Mouse (Mus musculus) embryonic facial prominence, embryonic 12.5 days (tissue): Measurements from ENCODE around the gene Daw1. TPM values are rescaled to one million over a fixed set of nuclear protein-coding genes. Genes with fewer than 3 reads are reported as not detected.

ENCODE experiments used
- ATAC-seq: fragments of 200-750 bp; cut with Nextera tagmentation; 2 replicates; pipeline ENCODE4 v1.8.0; 2017; ENCODE audit not compliant: insufficient number of reproducible peaks, insufficient read depth, low FRiP score, low TSS enrichment
- H3K27ac ChIP-seq: fragments of 300-500 bp; sonication (generic); 2 replicates; pipeline ENCODE4 v1.5.1; 2016; ENCODE audit warnings: mild to moderate bottlenecking
- H3K27me3 ChIP-seq: fragments of 300-500 bp; sonication (generic); 2 replicates; pipeline ENCODE4 v1.6.1; 2016; ENCODE audit warnings: mild to moderate bottlenecking, moderate library complexity
- H3K36me3 ChIP-seq: fragments of 300-500 bp; sonication (generic); 2 replicates; pipeline ENCODE4 v1.6.1; 2016; ENCODE audit warnings: mild to moderate bottlenecking
- H3K4me1 ChIP-seq: fragments of 300-500 bp; sonication (generic); 2 replicates; pipeline ENCODE4 v1.6.1; 2016
- H3K4me2 ChIP-seq: fragments of 300-500 bp; sonication (generic); replicated peaks from 2 replicates; pipeline ENCODE4 v1.6.1; 2016; ENCODE audit warnings: mild to moderate bottlenecking, moderate library complexity
- H3K4me3 ChIP-seq: fragments of 300-500 bp; sonication (generic); 2 replicates; pipeline ENCODE4 v1.5.1; 2016; ENCODE audit warnings: mild to moderate bottlenecking
- H3K9ac ChIP-seq: fragments of 300-500 bp; sonication (generic); 2 replicates; pipeline ENCODE4 v1.6.1; 2016; ENCODE audit warnings: mild to moderate bottlenecking, moderate library complexity
- H3K9me3 ChIP-seq: fragments of 300-500 bp; sonication (generic); 2 replicates; pipeline ENCODE4 v1.6.1; 2016; ENCODE audit warnings: mild to moderate bottlenecking, moderate library complexity
- WGBS: fragments of 180-500 bp; shearing (Covaris S2); methylation state at CpG from one replicate; pipeline ENCODE4 v1.1.7; 2016; 5-methylcytosine and 5-hydroxymethylcytosine counted together
- polyA plus RNA-seq: library from polyadenylated mRNA; unstranded; fragments of >200 nt; fragmentation: Nextera tagmentation; extraction: Ambion mirVana; gene quantifications from 2 replicates; pipeline ENCODE4 v1.2.1, GENCODE M21; 2016

Daw1 gene
- polyA plus RNA-seq: 0.12 TPM in 1 of 2 replicates, not detected in the other

- H3K9ac ChIP-seq: peak within 1 kb of the TSS; percentile 54
- peak; percentile 96 for ATAC-seq
- no peaks in the 10 kb centered on the region for H3K27me3 ChIP-seq
- H3K36me3 ChIP-seq: no peaks in the 10 kb centered on the region
- no peaks in the 10 kb centered on the region for H3K4me1 ChIP-seq
- under 1% methylated on average over 16 of the region's 16 CpGs for WGBS
- H3K4me2 ChIP-seq: peak within 1 kb of the TSS; percentile 60
- H3K9me3 ChIP-seq: no peaks in the 10 kb centered on the region
- H3K27ac ChIP-seq: no peak within 1 kb of the TSS
- H3K4me3 ChIP-seq: peak within 1 kb of the TSS; percentile 54
Observed at GRCm38 (mm10) chr1:83159603-83160002, at the start of gene Daw1. Gene Daw1 (plus strand): TSS chr1:83159752.

- Histone ChIP-seq H3K36me3 (no peaks in the 10 kb centered on the region), H3K27me3 (no peaks in the 10 kb centered on the region), H3K27ac (no peak overlapping the region), H3K9ac (no peak overlapping the region), H3K9me3 (no peaks in the 10 kb centered on the region), H3K4me1 (no peaks in the 10 kb centered on the region), H3K4me3 (no peak overlapping the region), H3K4me2 (no peak overlapping the region)
- ATAC-seq: no peak
Observed at GRCm38 (mm10) chr1:83110992-83111391, 48.6 kb upstream of the Daw1 start.

- no peaks in the 10 kb centered on the region for H3K36me3 ChIP-seq
- no peak overlapping the region for H3K27ac ChIP-seq
- no peak for ATAC-seq
- H3K27me3 ChIP-seq: no peaks in the 10 kb centered on the region
- no peaks in the 10 kb centered on the region for H3K9me3 ChIP-seq
- H3K9ac ChIP-seq: no peak overlapping the region
- 71% methylated on average over 5 of the region's 5 CpGs for WGBS
- no peak overlapping the region for H3K4me2 ChIP-seq
- no peaks in the 10 kb centered on the region for H3K4me1 ChIP-seq
- no peak overlapping the region for H3K4me3 ChIP-seq
Observed at GRCm38 (mm10) chr1:83111726-83112125, 47.8 kb upstream of the Daw1 start.

- H3K27me3 ChIP-seq: no peaks in the 10 kb centered on the region
- no peaks in the 10 kb centered on the region for H3K9me3 ChIP-seq
- no peak within 1 kb of the TSS for H3K9ac ChIP-seq
- ATAC-seq: no peak
- WGBS: 41% methylated on average over 8 of the region's 8 CpGs
- no peaks in the 10 kb centered on the region for H3K36me3 ChIP-seq
- H3K4me3 ChIP-seq: no peak within 1 kb of the TSS
- H3K27ac ChIP-seq: no peak within 1 kb of the TSS
- H3K4me2 ChIP-seq: no peak within 1 kb of the TSS
- H3K4me1 ChIP-seq: no peaks in the 10 kb centered on the region
Observed at GRCm38 (mm10) chr1:83116447-83117137, 43.0 kb upstream of the Daw1 start, which contains the start of gene Ccl20. Gene Ccl20 (plus strand): TSS chr1:83116766.

DNA sequence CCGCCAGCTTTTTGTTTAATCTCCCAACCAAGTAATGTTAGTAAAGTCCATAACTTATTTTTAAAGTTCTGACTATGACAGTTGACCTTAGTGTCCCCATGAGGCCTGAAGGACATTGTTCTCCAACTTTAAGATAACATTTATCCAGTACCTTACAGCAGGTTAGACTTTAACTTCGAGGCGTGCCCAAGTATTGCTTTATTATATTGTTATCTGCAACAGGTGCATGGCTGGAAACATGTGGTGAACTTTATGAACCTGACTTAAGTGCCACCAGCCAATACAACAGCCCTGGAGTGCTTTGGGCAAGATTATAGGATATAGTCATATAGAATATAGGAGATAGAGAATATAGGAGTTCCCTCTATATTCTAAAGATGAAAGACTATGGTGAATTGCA is 42.3 kb upstream of the Daw1 start:
- no peaks in the 10 kb centered on the region for H3K36me3 ChIP-seq
- no peak overlapping the region for H3K4me2 ChIP-seq
- ATAC-seq: no peak
- no peaks in the 10 kb centered on the region for H3K4me1 ChIP-seq
- H3K27me3 ChIP-seq: no peaks in the 10 kb centered on the region
- H3K9ac ChIP-seq: no peak overlapping the region
- no peak overlapping the region for H3K27ac ChIP-seq
- H3K4me3 ChIP-seq: no peak overlapping the region
- WGBS: 92% methylated on average over 3 of the region's 3 CpGs
- H3K9me3 ChIP-seq: no peaks in the 10 kb centered on the region

GRCm38 (mm10) chr1:83117661-83118060 is 41.9 kb upstream of the Daw1 start:
- no peaks in the 10 kb centered on the region for H3K9me3 ChIP-seq
- 86% methylated on average over 7 of the region's 7 CpGs for WGBS
- H3K36me3 ChIP-seq: no peaks in the 10 kb centered on the region
- no peak overlapping the region for H3K4me3 ChIP-seq
- no peaks in the 10 kb centered on the region for H3K4me1 ChIP-seq
- H3K4me2 ChIP-seq: no peak overlapping the region
- no peak overlapping the region for H3K27ac ChIP-seq
- no peak for ATAC-seq
- H3K27me3 ChIP-seq: no peaks in the 10 kb centered on the region
- H3K9ac ChIP-seq: no peak overlapping the region

GRCm38 (mm10) chr1:83119903-83120302 is 39.6 kb upstream of the Daw1 start:
- H3K4me3 ChIP-seq: no peak overlapping the region
- no peak overlapping the region for H3K9ac ChIP-seq
- H3K27ac ChIP-seq: no peak overlapping the region
- H3K9me3 ChIP-seq: no peaks in the 10 kb centered on the region
- no peaks in the 10 kb centered on the region for H3K27me3 ChIP-seq
- no peaks in the 10 kb centered on the region for H3K36me3 ChIP-seq
- no peak for ATAC-seq
- no peaks in the 10 kb centered on the region for H3K4me1 ChIP-seq
- no peak overlapping the region for H3K4me2 ChIP-seq

DNA sequence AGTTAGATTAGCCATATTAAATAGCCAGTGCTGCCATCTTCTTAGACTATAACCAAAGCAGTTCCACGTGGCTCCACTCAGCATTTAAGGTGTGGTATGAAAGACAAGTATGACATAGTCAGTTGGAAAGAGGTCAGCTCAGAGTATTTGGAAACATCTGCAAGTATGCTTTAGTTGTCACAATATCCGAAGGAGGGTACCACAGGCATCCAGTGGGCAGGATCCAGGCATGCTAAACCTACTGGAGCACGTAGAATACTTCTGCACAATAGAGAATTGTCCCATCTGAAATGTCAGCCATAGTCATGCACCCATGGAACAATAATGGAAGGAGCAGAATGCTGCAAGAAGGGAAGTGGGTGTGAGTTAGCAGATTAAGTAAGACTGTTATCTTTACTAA is 39.2 kb upstream of the Daw1 start:
- no peak for ATAC-seq
- Histone ChIP-seq H3K36me3 (no peaks in the 10 kb centered on the region), H3K4me2 (no peak overlapping the region), H3K4me1 (no peaks in the 10 kb centered on the region), H3K27ac (no peak overlapping the region), H3K9me3 (no peaks in the 10 kb centered on the region), H3K9ac (no peak overlapping the region), H3K4me3 (no peak overlapping the region), H3K27me3 (no peaks in the 10 kb centered on the region)
- 79% methylated on average over 3 of the region's 3 CpGs for WGBS

GRCm38 (mm10) chr1:83123201-83123600 is 36.4 kb upstream of the Daw1 start:
- 81% methylated on average over 2 of the region's 2 CpGs for WGBS
- ATAC-seq: no peak
- Histone ChIP-seq H3K9ac (no peak overlapping the region), H3K27ac (no peak overlapping the region), H3K4me1 (no peaks in the 10 kb centered on the region), H3K27me3 (no peaks in the 10 kb centered on the region), H3K36me3 (no peaks in the 10 kb centered on the region), H3K9me3 (no peaks in the 10 kb centered on the region), H3K4me2 (no peak overlapping the region), H3K4me3 (no peak overlapping the region)

GRCm38 (mm10) chr1:83135829-83136228 is 23.7 kb upstream of the Daw1 start:
- no peak overlapping the region for H3K27ac ChIP-seq
- WGBS: 72% methylated on average over 7 of the region's 7 CpGs
- ATAC-seq: no peak

GRCm38 (mm10) chr1:83137847-83138246 is 21.7 kb upstream of the Daw1 start:
- H3K4me1 ChIP-seq: no peaks in the 10 kb centered on the region
- H3K9me3 ChIP-seq: no peaks in the 10 kb centered on the region
- no peak overlapping the region for H3K4me2 ChIP-seq
- H3K36me3 ChIP-seq: no peaks in the 10 kb centered on the region
- no peak for ATAC-seq
- WGBS: 83% methylated on average over 8 of the region's 8 CpGs
- H3K27me3 ChIP-seq: no peaks in the 10 kb centered on the region
- no peak overlapping the region for H3K9ac ChIP-seq
- no peak overlapping the region for H3K27ac ChIP-seq
- H3K4me3 ChIP-seq: no peak overlapping the region

More at GRCm38 (mm10) chr1:83135829-83136228, 23.7 kb upstream of the Daw1 start:
- H3K4me1 ChIP-seq: no peaks in the 10 kb centered on the region
- H3K27me3 ChIP-seq: no peaks in the 10 kb centered on the region
- H3K9ac ChIP-seq: no peak overlapping the region
- H3K9me3 ChIP-seq: no peaks in the 10 kb centered on the region
- H3K4me3 ChIP-seq: no peak overlapping the region
- H3K4me2 ChIP-seq: no peak overlapping the region
- H3K36me3 ChIP-seq: no peaks in the 10 kb centered on the region

DNA sequence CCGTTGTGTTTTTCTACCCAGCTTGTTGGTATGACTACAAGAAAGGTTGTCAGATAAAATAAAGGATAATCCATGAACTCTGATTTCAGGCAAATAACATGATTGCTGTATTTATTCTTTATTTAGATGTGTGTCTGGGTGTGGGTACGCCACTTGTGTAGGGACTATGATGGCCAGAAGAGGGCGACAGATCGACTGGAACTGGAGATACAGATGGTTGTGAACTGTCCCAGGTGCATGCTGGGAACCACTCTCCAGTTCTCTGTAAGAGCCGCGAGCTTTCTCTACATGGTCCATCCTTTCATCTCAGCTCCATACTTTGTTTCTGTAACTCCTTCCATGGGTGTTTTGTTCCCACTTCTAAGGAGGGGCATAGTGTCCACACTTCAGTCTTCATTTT is 20.8 kb upstream of the Daw1 start:
- no peak for ATAC-seq
- Histone ChIP-seq H3K9me3 (no peaks in the 10 kb centered on the region), H3K27ac (no peak overlapping the region), H3K4me3 (no peak overlapping the region), H3K27me3 (no peaks in the 10 kb centered on the region), H3K4me1 (no peaks in the 10 kb centered on the region), H3K4me2 (no peak overlapping the region), H3K36me3 (no peaks in the 10 kb centered on the region), H3K9ac (no peak overlapping the region)
- WGBS: 85% methylated on average over 6 of the region's 6 CpGs
